Mouse (Mus musculus) limb, embryonic 10.5 days (tissue): Measurements from ENCODE around the gene Gm7168. TPM values are rescaled to one million over a fixed set of nuclear protein-coding genes. Genes with fewer than 3 reads are reported as not detected.
"Not testable (repeated sequence)": the region's sequence is repeated elsewhere in the genome, so short reads cannot be mapped to it uniquely, and the experiment has no call there.

Experiments
- DNase-seq: peaks from one replicate; pipeline ENCODE4 v3.0.0-alpha.2; 2017; ENCODE audit warnings: low spot score
- H3K27ac ChIP-seq: fragments of 300-500 bp; sonication (generic); 2 replicates; pipeline ENCODE4 v1.5.1; 2016; ENCODE audit warnings: mild to moderate bottlenecking
- H3K27me3 ChIP-seq: fragments of 300-500 bp; sonication (generic); 2 replicates; pipeline ENCODE4 v1.6.1; 2016; ENCODE audit warnings: low read depth, mild to moderate bottlenecking; ENCODE audit not compliant: poor library complexity, severe bottlenecking
- H3K36me3 ChIP-seq: fragments of 300-500 bp; sonication (generic); 2 replicates; pipeline ENCODE4 v1.6.1; 2016; ENCODE audit warnings: mild to moderate bottlenecking, moderate library complexity
- H3K4me1 ChIP-seq: fragments of 300-500 bp; sonication (generic); 2 replicates; pipeline ENCODE4 v1.6.1; 2016
- H3K4me3 ChIP-seq: fragments of 300-500 bp; sonication (generic); 2 replicates; pipeline ENCODE4 v1.5.1; 2016; ENCODE audit warnings: mild to moderate bottlenecking, moderate library complexity
- H3K9me3 ChIP-seq: fragments of 300-500 bp; sonication (generic); replicated peaks from 2 replicates; pipeline ENCODE4 v1.6.1; 2016; ENCODE audit warnings: mild to moderate bottlenecking
- WGBS: fragments of 180-500 bp; shearing (Covaris S2); methylation state at CpG from one replicate; pipeline ENCODE4 v1.1.7; 2016; 5-methylcytosine and 5-hydroxymethylcytosine counted together
- polyA plus RNA-seq: library from polyadenylated mRNA; unstranded; fragments of >200 nt; fragmentation: Nextera tagmentation; extraction: Ambion mirVana; gene quantifications from 2 replicates; pipeline ENCODE4 v1.2.1, GENCODE M21; 2016

The Gm7168 gene
- polyA plus RNA-seq, 1 experiment from 2014 or later: not detected

- Histone ChIP-seq H3K27me3 (no peaks in the 10 kb centered on the region), H3K36me3 (no peaks in the 10 kb centered on the region), H3K9me3 (no peaks in the 10 kb centered on the region), H3K27ac (no peak overlapping the region), H3K4me3 (no peak overlapping the region), H3K4me1 (no peaks in the 10 kb centered on the region)
- DNase-seq: no peak
- WGBS: 94% methylated on average over 4 of the region's 4 CpGs
Observed at GRCm38 (mm10) chr17:13937787-13938186, 10.4 kb upstream of the Gm7168 start.

- no peak overlapping the region for H3K4me3 ChIP-seq
- H3K4me1 ChIP-seq: no peaks in the 10 kb centered on the region
- no peaks in the 10 kb centered on the region for H3K27me3 ChIP-seq
- H3K36me3 ChIP-seq: no peaks in the 10 kb centered on the region
- no peaks in the 10 kb centered on the region for H3K9me3 ChIP-seq
- DNase-seq: no peak
- WGBS: 94% methylated on average over 3 of the region's 3 CpGs
- no peak overlapping the region for H3K27ac ChIP-seq
Observed at GRCm38 (mm10) chr17:13938652-13939051, 9.5 kb upstream of the Gm7168 start.

- WGBS: 86% methylated on average over 2 of the region's 2 CpGs
- not testable (repeated sequence) for H3K9me3 ChIP-seq
Observed at GRCm38 (mm10) chr17:13939231-13939630, 8.9 kb upstream of the Gm7168 start.

GRCm38 (mm10) chr17:13940487-13940886, 7.7 kb upstream of the Gm7168 start:
- Histone ChIP-seq H3K4me3 (no peak overlapping the region), H3K4me1 (no peaks in the 10 kb centered on the region), H3K27me3 (no peaks in the 10 kb centered on the region), H3K36me3 (no peaks in the 10 kb centered on the region), H3K27ac (no peak overlapping the region), H3K9me3 (no peaks in the 10 kb centered on the region)
- no peak for DNase-seq
- WGBS: 73% methylated on average over 1 of the region's 1 CpGs

More at GRCm38 (mm10) chr17:13939231-13939630, 8.9 kb upstream of the Gm7168 start:
- H3K27ac ChIP-seq, H3K4me3 ChIP-seq, H3K4me1 ChIP-seq, H3K27me3 ChIP-seq, DNase-seq, H3K36me3 ChIP-seq: not testable (repeated sequence)

GRCm38 (mm10) chr17:13951570-13951969, 3.4 kb downstream of the Gm7168 start:
- not testable (repeated sequence) for H3K4me3 ChIP-seq, H3K4me1 ChIP-seq, DNase-seq, H3K36me3 ChIP-seq, H3K27ac ChIP-seq, H3K27me3 ChIP-seq, H3K9me3 ChIP-seq
- 88% methylated on average over 1 of the region's 1 CpGs for WGBS

- not testable (repeated sequence) for H3K4me1 ChIP-seq, H3K4me3 ChIP-seq, H3K9me3 ChIP-seq, H3K27me3 ChIP-seq, H3K27ac ChIP-seq, DNase-seq, H3K36me3 ChIP-seq
- WGBS: 69% methylated on average over 1 of the region's 2 CpGs
Observed at GRCm38 (mm10) chr17:13958129-13958528, 10.0 kb downstream of the Gm7168 start.

- H3K9me3 ChIP-seq, H3K27me3 ChIP-seq, H3K4me3 ChIP-seq, DNase-seq, H3K4me1 ChIP-seq, H3K27ac ChIP-seq, H3K36me3 ChIP-seq: not testable (repeated sequence)
- 94% methylated on average over 3 of the region's 3 CpGs for WGBS
Observed at GRCm38 (mm10) chr17:13962245-13962644, 14.1 kb downstream of the Gm7168 start.

GRCm38 (mm10) chr17:13965048-13965447, 16.9 kb downstream of the Gm7168 start:
- not testable (repeated sequence) for H3K27ac ChIP-seq, H3K9me3 ChIP-seq, H3K4me1 ChIP-seq, H3K4me3 ChIP-seq, DNase-seq, H3K36me3 ChIP-seq, H3K27me3 ChIP-seq
- WGBS: 50% methylated on average over 1 of the region's 2 CpGs

GRCm38 (mm10) chr17:13969917-13970316, 21.7 kb downstream of the Gm7168 start:
- H3K27ac ChIP-seq, H3K4me1 ChIP-seq, H3K9me3 ChIP-seq, H3K36me3 ChIP-seq, H3K27me3 ChIP-seq, H3K4me3 ChIP-seq, DNase-seq: not testable (repeated sequence)
- WGBS: 70% methylated on average over 1 of the region's 2 CpGs

GRCm38 (mm10) chr17:13970796-13971195, 22.6 kb downstream of the Gm7168 start:
- not testable (repeated sequence) for DNase-seq, H3K9me3 ChIP-seq, H3K27ac ChIP-seq, H3K36me3 ChIP-seq, H3K4me3 ChIP-seq, H3K4me1 ChIP-seq, H3K27me3 ChIP-seq
- WGBS: 89% methylated on average over 5 of the region's 5 CpGs

- no peaks in the 10 kb centered on the region for H3K27me3 ChIP-seq
- no peak for DNase-seq
- 84% methylated on average over 1 of the region's 1 CpGs for WGBS
- no peak overlapping the region for H3K4me3 ChIP-seq
- no peaks in the 10 kb centered on the region for H3K4me1 ChIP-seq
- no peaks in the 10 kb centered on the region for H3K9me3 ChIP-seq
- no peaks in the 10 kb centered on the region for H3K36me3 ChIP-seq
- no peak overlapping the region for H3K27ac ChIP-seq
Observed at GRCm38 (mm10) chr17:13987690-13988089, 39.5 kb downstream of the Gm7168 start.

- DNase-seq, H3K4me3 ChIP-seq, H3K36me3 ChIP-seq, H3K27ac ChIP-seq, H3K27me3 ChIP-seq, H3K9me3 ChIP-seq, H3K4me1 ChIP-seq: not testable (repeated sequence)
- 67% methylated on average over 2 of the region's 2 CpGs for WGBS
Observed at GRCm38 (mm10) chr17:13993425-13993824, 45.3 kb downstream of the Gm7168 start.
